Mouse (Mus musculus): Measurements from ENCODE around the gene Fam198b. TPM values are rescaled to one million over a fixed set of nuclear protein-coding genes. Genes with fewer than 3 reads are reported as not detected.
A peak's percentile ranks its signal among the peaks of the same experiment; 100 is the strongest.

Fam198b gene
- polyA plus RNA-seq, 1 experiment from 2014 or later: 10.3 TPM

DNA sequence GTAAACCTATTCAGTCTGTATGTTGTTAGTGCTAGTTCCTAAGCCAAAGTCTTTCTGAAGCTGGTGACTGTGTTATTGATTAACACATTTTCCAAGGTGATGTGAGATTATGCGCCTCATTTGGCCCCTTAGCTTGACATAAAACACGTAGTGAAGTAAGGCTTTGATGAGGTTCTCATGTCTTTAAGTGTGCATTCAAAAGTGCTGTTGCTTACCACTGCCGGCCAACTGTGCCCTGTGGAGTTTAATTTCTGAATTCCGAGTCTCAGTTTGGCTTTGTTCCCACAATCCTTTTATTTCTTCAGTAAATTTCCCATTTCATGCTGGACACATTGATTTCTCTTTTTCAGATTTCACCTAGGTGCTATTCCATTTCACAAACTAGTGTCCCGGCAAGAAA is 26.6 kb upstream of the Fam198b start:
- no peak for ATAC-seq (ENCODE audit: insufficient number of reproducible peaks, insufficient read depth, low FRiP score, low TSS enrichment, low read depth)
- no peaks in the 10 kb centered on the region for H3K36me3 ChIP-seq
- no peak overlapping the region for H3K4me3 ChIP-seq
- H3K4me2 ChIP-seq: no peak overlapping the region
- H3K4me1 ChIP-seq: no peaks in the 10 kb centered on the region
- no peaks in the 10 kb centered on the region for H3K27me3 ChIP-seq
- 74% methylated on average over 5 of the region's 5 CpGs for WGBS
- H3K9me3 ChIP-seq: no peaks in the 10 kb centered on the region
- H3K27ac ChIP-seq: no peak overlapping the region
- H3K9ac ChIP-seq: no peak overlapping the region

- H3K4me2 ChIP-seq: no peak overlapping the region
- H3K36me3 ChIP-seq: no peaks in the 10 kb centered on the region
- ATAC-seq (ENCODE audit: insufficient number of reproducible peaks, insufficient read depth, low FRiP score, low TSS enrichment, low read depth): no peak
- WGBS: 82% methylated on average over 3 of the region's 3 CpGs
- no peak overlapping the region for H3K4me3 ChIP-seq
- no peaks in the 10 kb centered on the region for H3K4me1 ChIP-seq
- H3K9ac ChIP-seq: no peak overlapping the region
- H3K9me3 ChIP-seq: no peaks in the 10 kb centered on the region
- no peak overlapping the region for H3K27ac ChIP-seq
- H3K27me3 ChIP-seq: no peaks in the 10 kb centered on the region
Observed at GRCm38 (mm10) chr3:79858221-79858620, 26.1 kb upstream of the Fam198b start.

- H3K9ac ChIP-seq: no peak overlapping the region
- WGBS: 81% methylated on average over 7 of the region's 7 CpGs
- no peaks in the 10 kb centered on the region for H3K27me3 ChIP-seq
- H3K4me2 ChIP-seq: no peak overlapping the region
- H3K4me1 ChIP-seq: no peaks in the 10 kb centered on the region
- H3K36me3 ChIP-seq: no peaks in the 10 kb centered on the region
- H3K27ac ChIP-seq: no peak overlapping the region
- H3K4me3 ChIP-seq: no peak overlapping the region
- H3K9me3 ChIP-seq: no peaks in the 10 kb centered on the region
- no peak for ATAC-seq (ENCODE audit: insufficient number of reproducible peaks, insufficient read depth, low FRiP score, low TSS enrichment, low read depth)
Observed at GRCm38 (mm10) chr3:79864824-79865223, 19.5 kb upstream of the Fam198b start.

- no peaks in the 10 kb centered on the region for H3K4me1 ChIP-seq
- H3K9ac ChIP-seq: no peak overlapping the region
- H3K27me3 ChIP-seq: no peaks in the 10 kb centered on the region
- H3K27ac ChIP-seq: no peak overlapping the region
- no peak overlapping the region for H3K4me3 ChIP-seq
- no peak for ATAC-seq (ENCODE audit: insufficient number of reproducible peaks, insufficient read depth, low FRiP score, low TSS enrichment, low read depth)
- 93% methylated on average over 3 of the region's 3 CpGs for WGBS
- no peak overlapping the region for H3K4me2 ChIP-seq
- H3K9me3 ChIP-seq: no peaks in the 10 kb centered on the region
- no peaks in the 10 kb centered on the region for H3K36me3 ChIP-seq
Observed at GRCm38 (mm10) chr3:79866089-79866488, 18.2 kb upstream of the Fam198b start.

GRCm38 (mm10) chr3:79866526-79866925 is 17.8 kb upstream of the Fam198b start:
- H3K36me3 ChIP-seq: no peaks in the 10 kb centered on the region
- H3K9ac ChIP-seq: no peak overlapping the region
- no peak overlapping the region for H3K4me3 ChIP-seq
- H3K4me1 ChIP-seq: no peaks in the 10 kb centered on the region
- ATAC-seq (ENCODE audit: insufficient number of reproducible peaks, insufficient read depth, low FRiP score, low TSS enrichment, low read depth): no peak
- H3K27me3 ChIP-seq: no peaks in the 10 kb centered on the region
- no peaks in the 10 kb centered on the region for H3K9me3 ChIP-seq
- H3K27ac ChIP-seq: no peak overlapping the region
- WGBS: 83% methylated on average over 9 of the region's 9 CpGs
- H3K4me2 ChIP-seq: no peak overlapping the region

GRCm38 (mm10) chr3:79867121-79867709 is 17.1 kb upstream of the Fam198b start:
- Histone ChIP-seq H3K27ac (no peak overlapping the region), H3K4me3 (no peak overlapping the region), H3K9me3 (no peaks in the 10 kb centered on the region), H3K4me1 (no peaks in the 10 kb centered on the region), H3K36me3 (no peaks in the 10 kb centered on the region), H3K27me3 (no peaks in the 10 kb centered on the region), H3K9ac (no peak overlapping the region), H3K4me2 (no peak overlapping the region)
- WGBS: 54% methylated on average over 1 of the region's 1 CpGs
- ATAC-seq (ENCODE audit: insufficient number of reproducible peaks, insufficient read depth, low FRiP score, low TSS enrichment, low read depth): no peak

GRCm38 (mm10) chr3:79875471-79875870 is 8.9 kb upstream of the Fam198b start:
- H3K36me3 ChIP-seq: no peaks in the 10 kb centered on the region
- ATAC-seq (ENCODE audit: insufficient number of reproducible peaks, insufficient read depth, low FRiP score, low TSS enrichment, low read depth): no peak
- no peak overlapping the region for H3K9ac ChIP-seq
- no peaks in the 10 kb centered on the region for H3K27me3 ChIP-seq
- no peaks in the 10 kb centered on the region for H3K9me3 ChIP-seq
- H3K4me2 ChIP-seq: no peak overlapping the region
- H3K27ac ChIP-seq: no peak overlapping the region
- H3K4me3 ChIP-seq: no peak overlapping the region
- H3K4me1 ChIP-seq: no peaks in the 10 kb centered on the region
- WGBS: 91% methylated on average over 5 of the region's 5 CpGs

- Histone ChIP-seq H3K27me3 (no peaks in the 10 kb centered on the region), H3K27ac (no peak overlapping the region), H3K4me3 (no peak overlapping the region), H3K4me1 (no peaks in the 10 kb centered on the region), H3K4me2 (no peak overlapping the region), H3K9ac (no peak overlapping the region), H3K36me3 (no peaks in the 10 kb centered on the region), H3K9me3 (no peaks in the 10 kb centered on the region)
- 62% methylated on average over 3 of the region's 3 CpGs for WGBS
- ATAC-seq (ENCODE audit: insufficient number of reproducible peaks, insufficient read depth, low FRiP score, low TSS enrichment, low read depth): no peak
Observed at GRCm38 (mm10) chr3:79878350-79878749, 6.0 kb upstream of the Fam198b start.

GRCm38 (mm10) chr3:79879246-79879645 is 5.1 kb upstream of the Fam198b start:
- no peaks in the 10 kb centered on the region for H3K36me3 ChIP-seq
- ATAC-seq (ENCODE audit: insufficient number of reproducible peaks, insufficient read depth, low FRiP score, low TSS enrichment, low read depth): 0 out of 2 replicates have a peak, but pooled peaks have one; percentile 32
- WGBS: 54% methylated on average over 9 of the region's 9 CpGs
- H3K4me3 ChIP-seq: no peak overlapping the region
- no peaks in the 10 kb centered on the region for H3K27me3 ChIP-seq
- H3K27ac ChIP-seq: no peak overlapping the region
- H3K4me1 ChIP-seq: no peaks in the 10 kb centered on the region
- H3K4me2 ChIP-seq: no peak overlapping the region
- H3K9ac ChIP-seq: no peak overlapping the region
- H3K9me3 ChIP-seq: no peaks in the 10 kb centered on the region

- Histone ChIP-seq H3K4me2 (no peak overlapping the region), H3K4me3 (no peak overlapping the region), H3K36me3 (no peaks in the 10 kb centered on the region), H3K27ac (no peak overlapping the region), H3K9ac (no peak overlapping the region), H3K27me3 (no peaks in the 10 kb centered on the region), H3K4me1 (peaks cover 9% of the 10 kb centered on the region), H3K9me3 (no peaks in the 10 kb centered on the region)
- 61% methylated on average over 2 of the region's 2 CpGs for WGBS
- ATAC-seq (ENCODE audit: insufficient number of reproducible peaks, insufficient read depth, low FRiP score, low TSS enrichment, low read depth): no peak
Observed at GRCm38 (mm10) chr3:79881645-79882044, 2.7 kb upstream of the Fam198b start.

GRCm38 (mm10) chr3:79883092-79883491 is 1.2 kb upstream of the Fam198b start:
- no peak overlapping the region for H3K4me3 ChIP-seq
- 44% methylated on average over 7 of the region's 7 CpGs for WGBS

GRCm38 (mm10) chr3:79884761-79885189 is 442 bp downstream of the Fam198b start:
- H3K9ac ChIP-seq: no peak overlapping the region
- peak overlapping the region; percentile 43 for H3K4me2 ChIP-seq
- no peak overlapping the region for H3K27ac ChIP-seq

More at GRCm38 (mm10) chr3:79883092-79883491, 1.2 kb upstream of the Fam198b start:
- no peak for ATAC-seq (ENCODE audit: insufficient number of reproducible peaks, insufficient read depth, low FRiP score, low TSS enrichment, low read depth)
- no peaks in the 10 kb centered on the region for H3K27me3 ChIP-seq
- H3K27ac ChIP-seq: no peak overlapping the region
- H3K4me2 ChIP-seq: no peak overlapping the region
- H3K9me3 ChIP-seq: no peaks in the 10 kb centered on the region
- H3K36me3 ChIP-seq: no peaks in the 10 kb centered on the region
- H3K4me1 ChIP-seq: peaks cover 18% of the 10 kb centered on the region
- no peak overlapping the region for H3K9ac ChIP-seq

More at GRCm38 (mm10) chr3:79884761-79885189, 442 bp downstream of the Fam198b start:
- no peaks in the 10 kb centered on the region for H3K27me3 ChIP-seq
- peak overlapping the region; percentile 14; the same call in 1 of the 2 replicates for H3K4me3 ChIP-seq
- peaks cover 18% of the 10 kb centered on the region for H3K4me1 ChIP-seq
- ATAC-seq (ENCODE audit: insufficient number of reproducible peaks, insufficient read depth, low FRiP score, low TSS enrichment, low read depth): no peak
- no peaks in the 10 kb centered on the region for H3K36me3 ChIP-seq
- H3K9me3 ChIP-seq: no peaks in the 10 kb centered on the region
- WGBS: 23% methylated on average over 9 of the region's 9 CpGs
